Mouse (Mus musculus) cortical plate, adult 2 months (tissue): ENCODE data around the gene Agtpbp1. TPM values are rescaled to one million over a fixed set of nuclear protein-coding genes. Genes with fewer than 3 reads are reported as not detected.

Experiments used
- H3K27ac ChIP-seq: fragments of 200-500 bp; 2 replicates; pipeline ENCODE4 v1.5.1; 2012; ENCODE audit warnings: low read length, control low read depth, inconsistent platforms; ENCODE audit not compliant: insufficient read depth
- H3K4me1 ChIP-seq: fragments of 200-500 bp; 2 replicates; pipeline ENCODE4 v1.6.1; 2011; ENCODE audit warnings: low read length; ENCODE audit not compliant: control insufficient read depth, insufficient read depth
- H3K4me3 ChIP-seq: fragments of 200-500 bp; 2 replicates; pipeline ENCODE4 v1.5.1; 2011; ENCODE audit warnings: mild to moderate bottlenecking, low read length, control low read depth; ENCODE audit not compliant: insufficient read depth
- CTCF ChIP-seq: fragments of 200-500 bp; IDR thresholded peaks from 2 replicates; pipeline ENCODE4 v1.5.1; 2011; ENCODE audit warnings: mild to moderate bottlenecking, control low read depth, low read length; ENCODE audit not compliant: insufficient read depth; ENCODE audit errors: extremely low read depth
- POLR2A ChIP-seq: fragments of 200-500 bp; IDR thresholded peaks from 2 replicates; pipeline ENCODE4 v1.6.1; 2011; ENCODE audit warnings: mild to moderate bottlenecking, low read length, control low read depth; ENCODE audit not compliant: insufficient read depth; ENCODE audit errors: extremely low read depth
- polyA plus RNA-seq: library from polyadenylated mRNA; depleted of rRNA; stranded (reverse); fragments of >200 nt; gene quantifications from 2 replicates; pipeline ENCODE4 v1.2.3, GENCODE M21; 2012; rRNA removed

The Agtpbp1 gene
- polyA plus RNA-seq, 1 experiment: 106 TPM

DNA sequence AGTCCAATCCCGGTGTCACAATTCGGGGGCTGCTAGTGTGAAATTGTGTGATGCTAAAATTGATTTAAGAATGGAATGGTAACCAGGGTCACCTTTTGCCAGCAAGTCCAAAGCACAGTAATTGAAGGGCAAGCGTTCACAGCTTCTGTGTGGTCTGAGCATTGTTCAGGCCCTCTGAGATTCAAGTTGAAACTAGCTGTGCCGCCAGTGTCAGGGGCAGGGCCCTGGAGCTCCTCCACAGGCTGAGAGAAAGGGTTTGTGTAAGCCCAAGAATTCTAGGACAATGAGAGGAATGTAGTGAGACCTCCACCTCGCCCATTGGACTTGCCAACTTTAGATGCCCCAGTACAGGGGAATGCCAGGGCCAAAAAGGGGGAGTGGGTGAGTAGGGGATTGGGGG, 161.2 kb downstream of the Agtpbp1 start:
- Histone ChIP-seq H3K27ac (no peak overlapping the region), H3K4me3 (no peak overlapping the region), H3K4me1 (no peaks in the 10 kb centered on the region)
- TF ChIP-seq POLR2A (no peak), CTCF (no peak)

DNA sequence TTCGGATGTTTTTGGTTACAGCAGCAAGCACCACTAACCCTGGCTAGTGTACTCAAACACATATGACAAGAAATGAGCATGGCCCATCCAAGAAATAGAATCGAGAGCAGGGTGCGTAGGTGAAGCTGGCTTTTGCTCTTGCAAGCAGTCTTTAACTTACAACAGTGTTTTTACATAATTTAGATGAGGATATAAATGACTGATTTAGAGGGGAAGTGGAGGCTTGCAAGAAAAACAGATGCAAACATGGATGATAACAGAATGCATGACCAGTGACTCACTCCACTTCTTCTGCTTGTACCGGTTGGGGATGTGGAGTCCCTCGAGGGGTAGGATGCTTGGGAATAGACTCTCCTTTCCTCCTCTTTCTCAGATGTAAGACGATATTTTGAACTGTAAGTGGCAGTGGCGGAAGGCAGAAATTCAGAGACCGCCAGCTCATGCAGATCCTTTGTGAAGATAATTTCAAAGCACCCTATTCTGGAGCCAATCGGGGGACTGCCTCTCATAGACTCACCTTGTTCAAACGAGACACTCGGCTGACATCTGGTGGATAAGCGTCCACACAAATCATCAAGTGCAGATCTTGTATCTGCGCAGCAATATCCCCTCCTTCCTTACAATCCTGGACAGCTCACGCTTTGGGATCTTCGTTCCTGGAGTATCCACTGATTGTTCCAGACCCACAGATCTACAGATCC, 168.3 kb downstream of the Agtpbp1 start:
- Histone ChIP-seq H3K4me1 (peaks cover 5% of the 10 kb centered on the region), H3K27ac (peak overlapping the region; percentile 45), H3K4me3 (no peak overlapping the region)
- no peak for TF ChIP-seq POLR2A
- TF ChIP-seq CTCF: peak; percentile 36; the same call in 1 of the 2 replicates

DNA sequence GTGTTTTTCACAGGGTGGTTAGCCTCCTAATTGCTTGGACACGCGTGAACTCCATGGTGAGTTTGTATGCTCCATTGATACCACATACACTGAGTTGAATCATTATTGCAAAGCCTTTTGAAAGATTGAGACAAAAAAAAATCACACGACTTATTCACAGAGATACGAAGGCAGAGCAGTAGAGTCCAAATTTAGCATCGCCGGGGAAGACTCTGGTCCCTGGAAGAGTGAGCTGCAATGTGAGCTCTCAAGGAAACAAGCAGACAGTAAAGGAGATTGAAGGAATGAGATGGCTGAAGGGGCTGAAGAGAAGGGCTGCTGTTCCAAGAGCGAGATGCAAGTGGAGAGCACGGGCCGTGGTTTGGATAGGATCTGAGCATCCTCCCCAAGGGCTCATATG, 171.1 kb downstream of the Agtpbp1 start:
- peaks cover 5% of the 10 kb centered on the region for H3K4me1 ChIP-seq
- H3K4me3 ChIP-seq: no peak overlapping the region
- TF ChIP-seq POLR2A (0 out of 2 replicates have a peak, but pooled peaks have one; percentile 5), CTCF (no peak)
- no peak overlapping the region for H3K27ac ChIP-seq

DNA sequence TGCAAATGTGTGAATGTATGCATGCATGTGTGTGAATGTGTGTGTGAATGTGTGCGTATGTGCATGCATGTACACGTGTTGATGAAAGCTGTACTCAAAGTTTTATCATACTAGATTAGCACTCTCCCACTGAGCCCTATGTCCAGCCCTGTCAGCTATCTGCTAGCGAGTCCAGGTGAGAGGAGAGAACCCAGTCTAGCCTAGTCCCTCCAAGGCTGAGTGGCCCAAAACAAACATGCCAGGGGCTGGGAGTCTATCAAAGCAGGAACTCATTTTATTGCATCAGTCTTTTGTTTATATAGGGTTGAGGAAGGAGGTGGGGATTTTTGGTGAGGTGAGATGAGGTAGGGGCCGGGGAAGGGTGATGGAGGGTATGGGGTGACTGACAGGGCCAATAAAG, 172.4 kb downstream of the Agtpbp1 start:
- TF ChIP-seq POLR2A (no peak), CTCF (no peak)
- Histone ChIP-seq H3K4me1 (peaks cover 5% of the 10 kb centered on the region), H3K4me3 (no peak overlapping the region), H3K27ac (no peak overlapping the region)

DNA sequence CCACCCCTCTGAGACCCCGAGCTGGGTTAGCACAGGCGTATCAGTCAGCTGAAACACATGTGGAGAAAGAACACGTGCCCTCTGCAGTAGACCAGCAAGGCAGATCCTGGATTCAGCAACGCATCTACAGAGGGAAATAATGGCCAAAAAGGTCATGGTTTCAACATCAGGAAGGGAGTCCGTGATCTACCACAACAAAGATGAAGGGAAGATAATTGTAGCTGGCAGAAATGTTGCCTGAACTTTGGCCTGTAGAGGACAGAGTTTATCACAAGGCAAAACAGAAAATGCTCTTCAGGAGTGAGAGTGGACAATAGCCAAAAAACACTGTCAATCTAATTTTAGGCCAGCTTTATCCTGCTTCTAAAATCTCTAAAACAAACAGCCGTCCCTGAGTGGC, 177.8 kb downstream of the Agtpbp1 start:
- Histone ChIP-seq H3K4me3 (no peak overlapping the region), H3K27ac (no peak overlapping the region), H3K4me1 (peaks cover 9% of the 10 kb centered on the region; the same call in 1 of the 2 replicates)
- no peak for TF ChIP-seq CTCF
- no peak for TF ChIP-seq POLR2A

DNA sequence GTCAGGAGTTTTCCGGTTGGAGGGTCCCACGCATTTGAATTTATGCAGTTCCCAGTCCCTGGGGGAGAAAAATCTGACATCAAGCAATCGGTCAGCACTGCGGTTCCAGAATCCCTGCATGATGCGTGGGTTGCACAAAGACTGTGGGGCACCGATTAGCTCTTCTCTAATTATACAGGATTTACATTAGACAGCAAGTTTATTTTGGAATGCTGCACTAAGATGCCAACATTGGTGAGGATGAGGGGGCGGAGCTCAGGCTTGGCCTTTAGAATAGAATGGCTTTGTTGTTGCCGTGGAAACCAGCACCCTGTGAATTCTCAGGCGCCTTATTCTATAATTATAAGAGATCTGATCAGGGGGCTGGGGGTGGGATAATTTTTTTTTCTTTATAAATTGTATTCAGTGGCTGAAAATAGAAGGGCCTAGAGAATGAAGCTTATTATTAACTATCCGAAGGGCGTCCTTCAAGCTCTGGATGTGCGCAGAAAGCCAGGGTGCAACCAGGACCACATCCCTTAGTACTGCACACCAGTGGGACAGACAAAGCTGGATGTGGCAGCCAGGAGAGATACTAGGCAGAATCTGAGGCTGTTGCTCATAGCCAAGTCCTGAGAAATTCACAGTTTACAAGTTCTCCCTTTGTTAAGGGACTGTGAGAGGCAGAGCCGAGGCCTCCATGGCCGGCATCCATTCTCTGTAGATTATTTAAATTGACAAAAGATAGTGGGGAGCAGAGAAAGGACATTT, 182.8 kb downstream of the Agtpbp1 start:
- Histone ChIP-seq H3K4me3 (no peak overlapping the region), H3K27ac (peak overlapping the region; percentile 93), H3K4me1 (peaks cover 17% of the 10 kb centered on the region)
- TF ChIP-seq CTCF: no peak
- TF ChIP-seq POLR2A: no peak

DNA sequence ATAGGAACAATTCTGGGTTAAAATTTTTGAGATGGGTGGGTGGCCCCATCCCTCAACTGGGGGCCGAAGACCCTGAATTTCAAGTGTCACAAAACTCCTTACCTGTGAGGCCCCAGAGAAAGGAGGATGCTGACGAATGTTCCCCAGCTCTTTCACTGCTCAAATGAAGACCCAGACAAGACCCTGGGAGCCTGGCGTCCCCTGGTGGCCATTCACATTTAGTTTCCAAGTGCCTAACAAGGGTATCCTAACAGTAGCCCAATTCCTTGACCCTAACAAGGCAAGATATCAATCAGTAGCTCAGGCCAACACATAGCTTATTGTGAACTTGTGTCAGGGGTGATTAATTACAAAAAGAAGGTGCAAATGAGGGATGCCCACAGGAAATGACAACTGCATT, 187.5 kb downstream of the Agtpbp1 start:
- TF ChIP-seq POLR2A: no peak
- TF ChIP-seq CTCF: peak; percentile 78
- no peak overlapping the region for H3K27ac ChIP-seq
- H3K4me3 ChIP-seq: no peak overlapping the region
- peaks cover 17% of the 10 kb centered on the region for H3K4me1 ChIP-seq

Other genes starting within 250 kb of the Agtpbp1 start
- 78.4 and 79.8 TPM in 2 replicates for gene Naa35, start within 50 bp of the Agtpbp1 start, polyA plus RNA-seq
- gene Golm1, start 90.6 kb upstream of the Agtpbp1 start, polyA plus RNA-seq: 13.1 and 17.0 TPM in 2 replicates
- not detected in 2 replicates for gene 4921517D22Rik, start 108.9 kb upstream of the Agtpbp1 start, polyA plus RNA-seq
- gene Spata31d1a, start 125.1 kb upstream of the Agtpbp1 start, polyA plus RNA-seq: 0.10 TPM in 1 of 2 replicates, not detected in the other
- gene Spata31d1b, start 127.1 kb upstream of the Agtpbp1 start, polyA plus RNA-seq: 0.04 and 0.06 TPM in 2 replicates
- gene Spata31d1d, start 146.5 kb upstream of the Agtpbp1 start, polyA plus RNA-seq: 0.04 and 0.08 TPM in 2 replicates
- 0.34 and 0.56 TPM in 2 replicates for gene 1700014D04Rik, start 161.5 kb upstream of the Agtpbp1 start, polyA plus RNA-seq
- gene Isca1, start 184.6 kb upstream of the Agtpbp1 start, polyA plus RNA-seq: 255 and 271 TPM in 2 replicates
- not detected in 2 replicates for gene Gm49354, start 197.0 kb upstream of the Agtpbp1 start, polyA plus RNA-seq
- gene Tut7, start 237.9 kb upstream of the Agtpbp1 start, polyA plus RNA-seq: 36.6 and 39.0 TPM in 2 replicates